Comparison of ENCODE assay signal across 8 mouse cellular contexts in genomic region chr4:117374078-117374540, GRCm38 (mm10).
DNase-seq lines count a peak whose midpoint lies in the region; ATAC-seq and TF ChIP-seq lines count a peak whose summit lies in the region.

No protein-coding gene starts in this region.

- H3K4me2 ChIP-seq in kidney, embryonic 15.5 days: peak overlapping the region; percentile 48
- peak overlapping the region; percentile 48 for H3K4me2 ChIP-seq in embryonic facial prominence, embryonic 14.5 days (ENCODE audit: low read depth, low read length)
- peak overlapping the region; percentile 37 for H3K4me2 ChIP-seq in hindbrain, embryonic 15.5 days
- H3K4me2 ChIP-seq in midbrain, postnatal 0 days (ENCODE audit: low read depth, low read length, poor library complexity, severe bottlenecking): peak overlapping the region; percentile 30

- 11% methylated on average over 10 of the region's 10 CpGs for WGBS in kidney, embryonic 15.5 days
- 26% methylated on average over 7 of the region's 10 CpGs for WGBS in embryonic facial prominence, embryonic 14.5 days
- 11% methylated on average over 10 of the region's 10 CpGs for WGBS in hindbrain, embryonic 15.5 days
- WGBS in midbrain, postnatal 0 days: 15% methylated on average over 9 of the region's 10 CpGs

- no peak overlapping the region for H3K9ac ChIP-seq in kidney, embryonic 15.5 days
- H3K9ac ChIP-seq in embryonic facial prominence, embryonic 14.5 days (ENCODE audit: low read depth, low read length): no peak overlapping the region
- no peak overlapping the region for H3K9ac ChIP-seq in hindbrain, embryonic 15.5 days
- H3K9ac ChIP-seq in midbrain, postnatal 0 days (replicated peaks; ENCODE audit: low read length, poor library complexity, severe bottlenecking): no peak overlapping the region; the same call in 1 of the 2 replicates

- H3K27me3 ChIP-seq in kidney, embryonic 15.5 days: peaks cover 57% of the 10 kb centered on the region
- no peaks in the 10 kb centered on the region for H3K27me3 ChIP-seq in embryonic facial prominence, embryonic 14.5 days (replicated peaks; ENCODE audit: control insufficient read depth, insufficient read depth, low read length)
- H3K27me3 ChIP-seq in hindbrain, embryonic 15.5 days: peaks cover 63% of the 10 kb centered on the region
- peaks cover 31% of the 10 kb centered on the region for H3K27me3 ChIP-seq in midbrain, postnatal 0 days (ENCODE audit: insufficient read depth, low read length)

- H3K36me3 ChIP-seq in kidney, embryonic 15.5 days: no peaks in the 10 kb centered on the region
- H3K36me3 ChIP-seq in embryonic facial prominence, embryonic 14.5 days (ENCODE audit: control insufficient read depth, insufficient read depth, low read length): no peaks in the 10 kb centered on the region
- H3K36me3 ChIP-seq in hindbrain, embryonic 15.5 days: no peaks in the 10 kb centered on the region
- no peaks in the 10 kb centered on the region for H3K36me3 ChIP-seq in midbrain, postnatal 0 days (ENCODE audit: insufficient read depth, low read length)

- no peaks in the 10 kb centered on the region for H3K9me3 ChIP-seq in kidney, embryonic 15.5 days (replicated peaks)
- no peaks in the 10 kb centered on the region for H3K9me3 ChIP-seq in embryonic facial prominence, embryonic 14.5 days (ENCODE audit: control insufficient read depth, low read length)
- H3K9me3 ChIP-seq in hindbrain, embryonic 15.5 days: no peaks in the 10 kb centered on the region
- no peaks in the 10 kb centered on the region for H3K9me3 ChIP-seq in midbrain, postnatal 0 days (ENCODE audit: low read length)

- H3K4me3 ChIP-seq in kidney, embryonic 15.5 days (replicated peaks): peak overlapping the region; percentile 17; the same call in 1 of the 2 replicates
- peak overlapping the region; percentile 8 for H3K4me3 ChIP-seq in embryonic facial prominence, embryonic 14.5 days (ENCODE audit: low read depth, low read length)
- peak overlapping the region; percentile 2; the same call in 1 of the 2 replicates for H3K4me3 ChIP-seq in hindbrain, embryonic 15.5 days
- no peak overlapping the region for H3K4me3 ChIP-seq in midbrain, postnatal 0 days (ENCODE audit: low read depth, low read length)

- no peak for DNase-seq in kidney, adult 11 months
- no peak for DNase-seq in embryonic facial prominence, embryonic 14.5 days (ENCODE audit: low spot score)
- DNase-seq in midbrain, postnatal 0 days (ENCODE audit: low spot score): no peak
- DNase-seq in gastrocnemius, adult 8-10 months (ENCODE audit: low spot score in 2 of 2): no peak
- no peak for DNase-seq in cerebellum, adult 9-10 months
- no peak for DNase-seq in layer of hippocampus, postnatal 36 days

- no peak for TF ChIP-seq CTCF in midbrain, postnatal 0 days (IDR thresholded peaks at IDR 0.05)

- H3K27ac ChIP-seq in kidney, embryonic 15.5 days: peak overlapping the region; percentile 19; the same call in 1 of the 2 replicates
- H3K27ac ChIP-seq in embryonic facial prominence, embryonic 14.5 days (replicated peaks; ENCODE audit: low read depth, low read length): no peak overlapping the region
- no peak overlapping the region for H3K27ac ChIP-seq in hindbrain, embryonic 15.5 days (replicated peaks)
- no peak overlapping the region for H3K27ac ChIP-seq in midbrain, postnatal 0 days (ENCODE audit: low read depth, low read length)

- H3K4me1 ChIP-seq in kidney, embryonic 15.5 days: peaks cover 38% of the 10 kb centered on the region
- H3K4me1 ChIP-seq in embryonic facial prominence, embryonic 14.5 days (ENCODE audit: control insufficient read depth, insufficient read depth, low read length): peaks cover 15% of the 10 kb centered on the region
- H3K4me1 ChIP-seq in hindbrain, embryonic 15.5 days (replicated peaks): peaks cover 17% of the 10 kb centered on the region
- H3K4me1 ChIP-seq in midbrain, postnatal 0 days (ENCODE audit: insufficient read depth, low read length): peaks cover 14% of the 10 kb centered on the region

- ATAC-seq in kidney, embryonic 15.5 days (replicated peaks; ENCODE audit: low FRiP score): peak; percentile 61
- ATAC-seq in embryonic facial prominence, embryonic 14.5 days (ENCODE audit: low read depth): no peak
- ATAC-seq in hindbrain, embryonic 15.5 days (ENCODE audit: low FRiP score, low read depth): peak; percentile 25
- ATAC-seq in midbrain, postnatal 0 days (ENCODE audit: low FRiP score): no peak

Comparison
In these comparisons a context has a peak if more than half of its experiments do, and no peak if none do; other contexts are left out.
1. ATAC-seq: peak in kidney, embryonic 15.5 days (single experiment) and hindbrain, embryonic 15.5 days (single experiment); none in embryonic facial prominence, embryonic 14.5 days (single experiment) and midbrain, postnatal 0 days (single experiment).
2. Peak in every context shown above with its lines, with median percentiles within 50 percentile points of each other: H3K4me2 ChIP-seq.